Mouse (Mus musculus) adrenal gland, adult 18-20 months (tissue): Measurements from ENCODE around the gene Ikzf3. TPM values are rescaled to one million over a fixed set of nuclear protein-coding genes. Genes with fewer than 3 reads are reported as not detected.

ENCODE experiments used
- DNase-seq, 2 experiments: peaks; one replicate each; pipeline ENCODE4 v3.0.0; 2021 to 2022; ENCODE audit warnings: low spot score in 2 of 2
- long read RNA-seq, 2 experiments: library from polyadenylated mRNA; stranded (forward); transcript quantifications; one replicate each; pipeline ENCODE4 v2.0.0; 2021
- total RNA-seq, 2 experiments: library from RNA; stranded (reverse); gene quantifications; 1 replicate in 1 of 2; 2 replicates in 1 of 2; pipeline ENCODE4 v1.2.3; 2021

The Ikzf3 gene
- under 1 TPM; 0.46 to 0.86 TPM for total RNA-seq
- long read RNA-seq, experiment 1, result 0 reads
- long read RNA-seq, experiment 2, partial matches to known transcripts, result 0 of 1 reads
- long read RNA-seq, experiment 2, other reads (novel, unspliced or antisense), result 1 of 1 reads

DNA sequence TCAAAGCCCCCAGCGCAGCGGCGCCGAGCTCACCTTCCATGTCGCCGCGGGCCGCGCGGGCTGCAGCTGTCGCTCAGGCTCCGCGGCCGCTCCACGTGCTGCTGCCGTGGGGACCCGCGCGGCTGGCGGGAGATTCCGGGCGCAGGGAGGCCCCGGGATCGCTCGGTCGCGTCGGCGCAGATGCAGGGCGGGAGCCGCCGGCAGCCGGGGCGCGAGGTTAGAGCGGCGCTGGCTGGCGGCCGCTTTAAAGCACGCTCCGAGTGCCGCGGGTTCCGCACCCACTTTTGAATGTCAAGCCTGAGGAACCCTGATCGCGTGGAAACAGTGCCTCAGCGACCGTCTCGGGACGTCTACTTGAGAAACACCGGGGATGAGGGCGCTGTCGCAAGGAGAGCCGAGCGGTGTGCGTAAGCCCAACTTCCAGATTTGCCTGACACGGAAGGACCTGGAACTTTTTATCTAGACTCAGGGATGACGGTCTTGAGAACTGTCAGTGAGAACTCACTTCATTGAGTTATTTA lies at the start of gene Ikzf3:
Gene Ikzf3 (minus strand): TSS at position 321 of the 521 bp plus-strand sequence.
- DNase-seq, result peak; percentile 23 to 36

DNA sequence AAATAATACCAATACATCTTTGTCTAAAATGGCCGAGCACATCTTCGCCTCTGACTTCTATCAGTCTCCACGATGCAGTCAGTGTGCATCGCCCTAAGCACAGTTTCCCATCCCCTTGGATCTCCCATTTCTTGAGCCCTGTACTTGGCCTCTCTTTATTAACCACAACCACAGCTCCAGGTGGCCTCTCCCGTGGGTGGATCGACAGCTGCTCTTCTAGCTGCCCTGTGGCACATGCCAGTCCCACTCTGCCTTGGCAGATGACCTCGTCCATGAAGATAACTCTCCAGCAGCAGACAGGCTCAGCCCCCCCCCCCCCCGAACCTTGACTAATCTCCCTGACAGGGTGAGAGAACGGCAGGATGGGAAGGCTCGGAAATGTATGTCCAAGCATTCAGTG lies 49.6 kb upstream of the Ikzf3 start:
- DNase-seq, result no peak

DNA sequence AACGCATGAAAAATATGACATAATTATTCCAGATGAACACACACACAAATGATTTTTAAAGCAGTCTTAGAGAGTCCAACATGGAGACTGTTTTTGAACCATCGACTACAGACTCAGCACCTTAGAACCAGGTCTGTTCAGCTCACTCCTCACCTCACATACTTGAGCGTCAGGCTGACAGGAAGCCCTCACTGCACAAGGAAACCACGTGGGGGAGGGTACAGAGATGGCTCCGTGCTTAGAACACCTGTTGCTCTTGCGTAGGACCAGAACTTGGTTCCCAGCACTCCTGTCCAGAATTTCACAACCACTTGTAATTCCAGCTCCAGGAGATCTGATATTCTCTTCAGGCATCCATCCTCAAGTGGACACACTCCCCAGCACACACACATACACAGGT lies 49.2 kb upstream of the Ikzf3 start:
- no peak for DNase-seq

DNA sequence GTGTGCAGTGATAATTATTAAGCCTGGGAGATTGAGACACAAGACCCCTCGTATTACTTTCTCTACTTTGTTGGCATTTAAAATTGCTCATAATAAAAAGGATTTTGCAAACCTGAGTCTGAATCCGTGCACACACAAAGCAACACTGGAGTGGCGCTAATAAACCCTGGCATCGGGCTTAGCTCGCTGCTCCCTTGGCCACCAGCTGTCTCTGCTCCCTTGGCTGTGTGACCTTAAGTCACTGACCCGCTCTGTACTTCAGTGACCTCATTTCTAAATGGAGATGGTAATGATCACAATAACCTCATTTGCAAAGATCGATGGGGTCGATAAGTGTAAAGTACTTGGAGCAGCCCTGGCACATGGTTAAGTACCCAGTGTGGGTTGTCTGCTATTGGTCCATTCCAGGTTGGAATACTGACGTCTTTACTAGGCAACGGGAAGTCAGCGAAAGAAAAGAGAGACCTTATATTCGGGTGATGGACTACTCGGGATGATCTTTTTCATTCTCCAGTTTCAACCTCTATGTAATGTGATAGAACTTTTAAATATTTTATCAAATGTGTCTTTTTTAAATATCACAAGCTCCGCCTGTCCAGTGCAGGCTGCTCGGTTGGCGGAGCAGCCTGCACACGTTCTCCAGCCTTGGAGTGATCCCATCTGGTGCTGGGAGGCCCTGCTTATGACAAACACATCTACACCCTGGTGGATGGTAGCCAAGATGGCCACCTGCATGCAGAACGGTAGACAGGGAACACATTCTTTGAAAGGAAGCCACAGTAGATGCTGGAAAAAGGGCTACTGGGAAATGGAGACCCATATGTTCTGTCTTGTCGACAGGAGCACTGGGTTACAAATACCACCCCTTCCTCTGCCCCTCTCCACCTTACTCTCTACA lies 45.0 kb upstream of the Ikzf3 start:
- DNase-seq, result no peak

DNA sequence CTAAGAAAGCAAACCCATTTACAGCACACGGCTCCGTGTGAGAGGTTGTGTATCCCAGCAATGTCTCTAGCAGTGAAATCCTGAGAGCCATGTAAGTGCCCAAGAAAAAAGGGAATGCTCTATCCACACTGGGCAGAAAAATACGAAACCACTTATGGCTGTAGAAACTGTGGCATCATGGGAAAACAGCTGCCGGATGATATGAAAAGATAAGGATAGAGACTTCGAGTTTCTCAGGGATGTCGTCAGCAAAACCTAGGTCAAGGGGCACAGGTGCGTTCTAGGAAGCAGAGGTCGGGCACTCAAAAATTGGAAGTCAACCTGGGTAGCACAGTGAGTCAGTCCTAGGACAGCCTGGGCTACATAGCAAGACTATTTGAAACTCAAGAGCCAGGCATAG lies 43.5 kb upstream of the Ikzf3 start:
- DNase-seq, result no peak

DNA sequence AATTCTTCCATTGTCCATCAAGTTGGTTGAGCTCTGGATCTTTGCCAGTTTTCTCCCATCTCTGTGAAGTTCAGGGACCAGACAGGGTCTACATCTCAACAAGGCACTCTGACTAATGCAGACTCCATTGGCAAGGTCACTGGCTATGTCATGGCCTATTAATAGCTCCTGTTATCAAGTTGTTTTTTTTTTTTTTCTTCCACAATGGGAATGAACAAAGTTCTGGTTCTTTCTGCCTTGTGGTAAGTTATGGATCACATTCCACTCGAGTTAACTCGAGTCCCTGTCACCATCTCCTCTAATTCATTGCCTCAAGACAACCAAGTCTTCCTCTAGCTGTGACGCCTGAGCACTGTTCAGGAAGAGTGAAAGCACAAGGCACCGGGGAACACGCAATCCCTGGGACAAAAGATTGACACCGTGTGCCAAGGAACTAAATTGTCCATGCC lies 43.0 kb upstream of the Ikzf3 start:
- DNase-seq, result peak in 1 of 2 experiments; percentile 34

DNA sequence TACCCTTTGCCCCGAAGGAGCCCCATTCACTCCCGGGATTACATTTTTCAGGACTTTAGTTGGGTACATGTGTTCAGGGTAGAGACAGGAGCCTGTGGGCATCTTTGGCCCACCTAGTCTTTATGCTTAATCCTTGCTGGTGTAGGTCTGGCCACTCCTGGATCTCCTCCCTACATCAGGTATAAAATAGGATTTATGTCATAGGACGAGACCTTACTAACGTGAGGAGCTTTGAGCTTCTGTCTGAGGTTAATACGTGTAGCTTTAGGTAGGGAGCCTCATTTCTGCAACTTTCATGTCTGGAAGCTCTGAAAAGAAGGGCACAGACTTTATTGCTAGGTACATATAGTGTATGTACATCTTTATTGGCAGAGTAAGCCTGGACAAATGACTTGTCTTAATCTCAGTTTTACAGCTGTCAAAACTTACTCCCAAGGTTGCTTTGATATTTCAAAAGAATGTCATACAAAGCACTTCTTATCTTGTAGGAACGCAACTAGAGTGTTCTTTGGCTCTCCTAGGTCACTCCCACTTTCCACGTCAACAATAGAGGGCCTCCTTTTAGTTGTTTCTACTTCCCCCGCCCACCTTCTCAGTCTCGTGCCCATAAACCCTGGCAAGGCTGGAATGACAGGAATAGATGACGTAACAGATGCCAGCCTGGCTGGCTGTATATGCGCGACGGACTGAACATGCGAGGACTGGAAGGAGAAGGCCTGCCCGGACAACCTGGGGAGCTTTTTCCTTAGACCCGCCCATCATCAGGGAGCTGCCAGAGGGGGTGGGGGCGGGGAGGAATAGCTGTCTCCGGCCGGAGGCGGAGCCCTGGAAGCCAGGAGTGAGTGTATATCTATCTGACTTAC lies 42.1 kb upstream of the Ikzf3 start:
- DNase-seq, result peak; percentile 67

DNA sequence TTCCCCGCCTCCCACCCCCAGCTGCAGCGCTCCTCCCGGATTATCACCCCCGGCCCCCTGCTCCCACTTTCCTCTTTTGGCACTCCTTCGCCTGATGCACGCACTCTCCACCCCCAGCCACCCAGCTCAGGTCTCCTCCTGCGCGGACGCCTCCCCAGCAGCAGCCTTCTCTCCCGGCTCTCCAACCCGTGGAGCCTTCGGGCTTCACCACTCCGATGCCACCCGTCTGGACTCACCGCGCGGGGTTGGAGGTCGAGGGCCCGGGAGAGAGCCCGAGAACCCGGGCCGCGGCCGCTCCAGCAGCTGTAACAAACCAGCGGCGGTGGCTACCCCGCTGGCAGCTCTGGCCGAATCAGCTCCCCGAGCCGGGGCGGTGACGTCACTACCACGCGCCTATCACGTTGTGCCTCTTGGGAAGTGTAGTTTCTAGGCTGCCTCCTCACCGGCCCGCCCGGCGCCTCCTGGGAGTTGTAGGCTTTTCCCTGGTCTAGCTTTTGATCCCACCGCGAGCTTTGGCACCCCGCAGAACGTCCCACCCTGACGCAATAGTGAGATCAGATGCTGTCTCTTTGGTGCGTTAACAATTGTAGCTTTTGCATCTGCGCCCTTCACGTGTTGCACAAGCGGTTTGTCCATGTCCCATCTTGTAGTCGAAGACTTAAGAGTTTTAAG lies 41.2 kb upstream of the Ikzf3 start, which contains the start of gene Ormdl3:
Gene Ormdl3 (minus strand): TSS at position 477 of the 672 bp plus-strand sequence.
- peak; percentile 98 for DNase-seq

DNA sequence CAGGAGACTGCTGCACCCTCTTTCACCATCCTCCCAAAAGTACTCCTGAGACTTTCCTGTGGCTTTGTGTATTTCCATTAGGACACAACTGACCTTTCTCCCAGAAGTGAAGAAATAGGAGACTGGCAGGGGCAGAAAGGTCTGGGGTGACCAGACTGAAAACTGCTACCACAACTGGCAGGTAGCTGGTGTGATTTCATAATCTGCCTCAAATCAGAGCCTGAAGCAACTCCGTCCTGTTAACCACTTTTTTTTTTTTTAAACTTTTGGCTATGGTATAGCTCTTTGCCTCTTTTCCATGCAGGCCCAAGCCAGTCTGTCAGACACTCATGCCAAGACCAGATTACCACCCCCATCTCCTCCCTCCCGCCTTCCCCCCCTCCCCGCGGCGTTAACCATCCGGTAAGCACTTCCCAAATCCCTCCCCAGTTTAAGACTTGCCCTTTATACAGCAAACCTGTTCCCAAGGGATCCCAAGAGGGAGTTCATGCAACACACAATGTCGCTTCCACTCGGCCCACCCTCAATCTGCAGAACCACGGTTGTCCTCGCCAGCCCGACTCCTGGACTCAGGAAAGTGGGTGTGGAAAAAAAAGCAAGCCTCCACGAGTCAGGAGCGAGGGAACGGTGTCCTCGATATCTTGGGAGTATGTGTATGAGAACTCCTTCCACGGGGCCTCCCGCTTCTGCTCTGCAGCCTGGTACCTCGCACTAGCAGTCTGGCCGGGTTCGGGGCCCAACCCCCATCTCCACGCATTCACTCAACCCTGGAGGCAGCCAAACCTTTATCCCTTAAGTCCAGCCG lies 40.5 kb upstream of the Ikzf3 start:
- peak; percentile 29 to 44 for DNase-seq

DNA sequence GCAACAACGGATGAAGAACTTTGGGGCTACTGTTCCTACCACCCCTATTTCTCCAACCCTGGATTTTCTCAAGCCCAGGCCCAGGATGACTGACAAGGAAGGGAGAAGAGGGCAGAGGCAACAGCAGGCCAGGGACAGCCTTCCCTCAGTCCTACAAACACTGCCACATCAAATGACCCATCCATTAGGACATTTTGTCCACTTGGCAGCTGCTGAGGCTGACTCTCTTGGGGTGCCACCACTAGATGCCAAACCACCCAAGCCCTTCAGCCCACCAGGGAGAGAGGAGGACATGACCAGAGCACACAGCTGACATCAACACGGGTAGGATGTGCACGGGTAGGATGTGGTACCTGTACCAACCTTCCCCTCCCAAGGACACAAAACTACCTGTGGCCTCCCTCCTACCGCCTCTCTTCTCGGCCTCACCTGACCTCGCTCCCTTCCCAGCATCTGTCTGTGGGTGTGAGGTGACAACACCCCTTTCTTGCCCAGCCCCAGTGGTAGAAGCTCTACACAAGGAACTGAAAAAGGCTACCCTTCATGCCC lies 38.9 kb upstream of the Ikzf3 start:
- DNase-seq, result no peak

DNA sequence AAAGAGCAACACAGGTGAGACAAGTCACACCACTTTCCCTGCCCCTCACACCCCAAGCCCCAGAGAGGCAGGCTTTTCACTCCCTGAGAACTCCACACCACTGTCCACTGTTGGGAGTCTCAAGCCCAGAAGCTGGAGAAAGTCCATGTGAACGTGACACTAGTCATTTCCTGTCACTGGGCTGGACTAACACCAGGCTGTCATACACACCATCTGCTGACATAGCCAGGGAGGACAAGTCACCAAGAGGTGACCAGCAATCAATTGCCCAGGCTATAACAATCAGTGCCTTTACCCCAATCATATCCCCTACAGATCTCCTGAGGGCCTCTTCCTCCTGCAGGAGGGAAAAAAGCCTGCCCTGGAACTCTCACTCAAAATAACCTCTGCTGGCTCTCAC lies 38.3 kb upstream of the Ikzf3 start:
- no peak for DNase-seq

DNA sequence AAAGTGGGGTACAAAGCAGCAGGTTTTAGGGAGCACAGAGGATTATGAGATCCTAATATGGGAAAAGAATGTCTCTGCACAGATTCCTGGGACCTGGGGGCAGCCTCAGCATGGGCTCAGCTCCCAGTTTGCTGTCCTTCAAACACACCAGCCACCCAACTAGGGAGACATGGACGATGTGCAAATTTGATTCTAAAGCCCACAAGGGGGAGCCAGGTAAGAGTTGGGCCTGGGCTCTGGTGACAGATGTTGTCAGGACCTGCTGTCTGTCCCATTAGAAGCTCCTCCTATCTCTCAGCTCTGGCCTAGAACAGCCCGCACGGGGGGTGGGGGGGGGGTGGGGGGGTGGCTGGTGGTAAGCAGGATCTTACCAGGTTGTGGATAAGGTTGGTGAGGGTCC lies 37.7 kb upstream of the Ikzf3 start:
- no peak for DNase-seq

DNA sequence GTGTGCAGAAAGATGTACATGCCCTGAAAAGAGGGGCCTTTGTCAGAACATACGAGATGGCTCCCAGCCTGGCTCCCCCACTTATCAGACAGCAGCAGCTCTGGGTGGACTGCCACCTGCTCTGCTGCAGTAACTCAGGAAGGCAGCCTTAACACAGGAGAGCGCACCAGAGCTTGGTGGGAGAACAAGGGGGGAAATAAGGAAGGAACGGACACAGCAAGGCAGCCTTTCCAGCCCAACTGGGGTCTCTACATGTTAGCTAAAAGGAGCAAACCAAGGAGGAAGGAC lies 37.4 kb upstream of the Ikzf3 start:
- DNase-seq, result no peak

DNA sequence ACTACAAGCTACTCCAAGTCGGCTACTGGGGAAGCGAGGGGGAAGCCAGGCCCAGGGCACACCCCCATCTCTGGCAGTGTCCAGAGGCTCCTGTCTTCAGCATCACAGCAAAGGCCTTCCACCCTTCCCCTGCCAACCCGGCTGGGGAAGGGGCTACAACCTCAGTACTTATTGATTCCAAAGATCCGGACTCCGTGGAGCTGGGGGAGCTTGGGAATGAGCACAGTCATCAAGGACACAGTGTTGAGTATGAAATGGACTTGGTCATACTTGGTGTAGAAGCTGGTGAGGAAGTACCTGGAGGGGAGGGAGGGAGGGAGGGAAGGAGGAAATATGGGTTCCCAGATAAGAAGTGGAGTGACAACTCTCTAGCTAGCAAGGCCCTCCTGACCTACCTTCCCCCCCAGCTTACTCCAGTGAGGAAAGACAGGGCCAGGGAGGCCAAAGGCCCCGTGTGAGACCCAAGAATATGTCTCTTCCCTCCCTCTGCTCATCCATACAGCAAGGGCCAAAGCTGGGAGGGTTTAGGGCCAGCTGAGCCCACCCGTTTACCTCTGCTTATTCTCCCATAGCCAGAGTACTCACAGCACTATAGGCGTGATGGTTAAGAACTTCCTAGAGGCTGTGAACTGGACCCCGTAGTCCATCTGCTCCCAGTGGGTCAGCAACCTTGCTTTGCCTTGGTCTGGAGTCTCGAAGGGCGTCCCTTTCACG lies 36.9 kb upstream of the Ikzf3 start:
- no peak for DNase-seq

DNA sequence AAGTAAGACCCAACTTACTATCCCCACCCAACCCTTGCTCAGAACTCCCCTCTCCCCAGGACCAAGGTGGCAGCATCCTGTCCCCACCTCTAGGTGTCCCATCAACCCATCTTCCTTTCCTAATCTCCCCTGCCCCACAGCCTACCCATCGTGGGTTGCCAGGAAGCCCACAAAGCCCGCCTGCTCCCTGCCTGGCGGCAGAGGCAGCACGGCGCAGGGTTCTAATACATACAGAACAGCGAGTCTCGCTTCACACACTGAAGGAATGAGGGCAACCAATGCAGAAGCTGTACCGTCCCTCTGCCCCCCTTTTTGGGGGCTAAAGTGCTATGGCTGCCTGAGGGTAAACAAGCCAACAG lies 36.2 kb upstream of the Ikzf3 start:
- DNase-seq, result no peak

DNA sequence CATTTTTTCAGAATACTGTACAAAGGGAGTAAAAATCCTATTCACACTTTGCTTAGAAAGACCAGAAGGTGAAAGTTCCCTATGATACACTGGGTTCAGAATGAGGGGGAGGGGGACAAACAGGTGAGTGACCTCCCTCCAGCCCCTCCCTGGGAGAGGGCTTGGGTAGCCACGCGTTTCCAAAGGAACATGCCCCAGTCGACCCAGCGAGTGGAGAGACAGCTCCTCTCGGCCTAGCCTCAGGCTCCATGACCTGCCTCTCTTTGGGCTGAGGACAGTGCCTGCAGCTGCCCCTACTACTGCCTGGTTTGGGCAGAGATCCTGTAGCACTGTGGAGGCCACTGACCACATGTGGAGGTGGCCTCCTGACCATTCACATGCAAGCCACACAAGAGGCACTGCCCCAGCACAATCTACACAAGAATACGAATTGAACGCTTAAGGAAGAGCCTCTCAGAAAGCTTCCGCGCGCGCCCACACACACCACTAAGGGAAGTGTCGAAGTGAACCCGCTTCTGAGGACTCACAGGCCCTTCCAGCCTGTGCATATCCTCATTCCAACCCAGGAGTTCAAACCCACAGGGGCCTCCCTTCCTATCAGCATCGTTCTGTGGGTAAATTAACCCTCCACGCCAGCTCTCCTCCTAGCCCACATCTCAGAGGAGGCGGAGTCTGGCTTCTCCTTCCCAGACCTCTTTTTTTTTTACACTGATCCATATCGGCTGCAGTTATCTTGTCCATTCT lies 35.6 kb upstream of the Ikzf3 start:
- DNase-seq, result no peak

DNA sequence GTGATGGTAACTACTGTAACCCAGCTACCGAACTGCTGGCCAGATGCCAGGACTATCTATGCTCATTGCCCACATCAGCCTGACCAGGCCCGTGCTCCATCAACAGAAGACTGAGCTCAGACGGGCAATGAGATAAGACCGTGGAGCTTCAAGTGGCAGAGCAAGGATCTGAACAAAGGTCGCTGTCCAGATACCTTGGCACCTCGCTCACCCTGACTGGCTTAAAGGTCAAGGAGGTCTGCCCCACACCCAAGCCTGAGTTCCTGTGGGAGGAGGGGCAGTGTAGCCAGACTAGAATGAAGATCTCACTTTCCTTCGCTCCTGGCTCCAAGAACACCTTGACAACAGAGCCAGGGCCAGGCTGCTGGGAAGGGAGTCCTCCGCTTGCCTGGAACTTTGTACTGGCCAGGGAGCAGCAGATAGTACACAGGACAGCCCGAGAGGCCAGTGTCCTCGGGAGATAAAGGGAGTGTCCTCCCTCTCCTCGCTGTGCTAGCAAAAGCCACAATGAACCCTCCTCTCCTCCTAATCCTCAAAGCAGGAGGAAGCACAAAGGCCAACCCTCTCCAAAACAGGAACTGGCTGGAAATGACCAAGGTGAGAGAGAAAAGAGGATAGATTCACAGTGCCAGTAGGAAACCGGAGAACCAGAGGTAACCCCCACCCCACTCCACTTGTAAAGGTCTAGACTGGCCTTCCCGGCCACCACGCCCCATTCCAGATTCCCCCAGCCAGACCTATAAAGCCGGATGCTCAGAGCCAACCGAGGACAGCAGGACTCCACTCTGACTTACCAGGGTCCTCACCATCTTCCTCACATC lies 34.7 kb upstream of the Ikzf3 start:
- no peak for DNase-seq

DNA sequence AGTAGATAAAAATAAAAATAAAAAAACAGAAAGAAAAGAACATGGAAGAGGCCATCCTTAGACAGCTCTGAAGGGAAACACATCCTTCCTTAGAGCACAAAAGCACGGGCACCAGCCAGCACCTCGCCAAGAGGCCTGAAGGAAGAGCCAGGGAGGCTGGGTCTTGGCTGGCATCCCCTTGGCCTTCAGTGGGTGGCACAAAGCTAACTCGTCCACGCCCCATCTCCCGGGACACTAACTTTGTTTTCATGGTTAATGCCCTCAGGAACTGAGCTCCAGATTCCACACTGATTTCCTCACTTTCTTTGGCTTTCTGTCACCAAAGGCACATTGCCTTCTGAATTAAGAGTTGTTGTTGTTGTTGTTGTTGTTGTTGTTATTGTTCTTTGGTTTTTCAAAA lies 31.9 kb upstream of the Ikzf3 start:
- no peak for DNase-seq
